Mouse (Mus musculus): ENCODE results near the gene Rprml.

DNA sequence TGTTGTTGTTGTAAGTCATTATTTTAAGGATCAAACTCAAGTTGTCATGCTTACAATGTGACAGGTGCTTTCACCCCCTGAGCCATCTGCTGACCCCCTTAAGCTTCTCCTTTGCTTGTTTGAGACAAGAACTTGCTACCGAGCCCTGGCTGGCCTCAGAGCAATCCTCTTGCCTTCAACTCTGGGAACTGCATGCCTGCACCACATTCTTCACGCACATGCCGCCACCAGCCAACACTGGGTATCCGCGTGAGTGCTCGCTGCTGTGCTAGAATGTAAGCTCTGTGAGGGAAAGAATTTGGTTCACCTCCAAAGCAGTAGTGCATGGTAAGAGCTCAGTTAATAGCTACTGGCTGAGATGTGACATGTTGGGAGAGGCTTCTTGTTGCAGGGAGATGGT is 13.1 kb upstream of the Rprml start:
- no peak for TF ChIP-seq CTCF (IDR thresholded peaks at IDR 0.05; ENCODE audit: low read depth, low read length)
- no peak for TF ChIP-seq GATA2 (IDR thresholded peaks at IDR 0.05; ENCODE audit: borderline replicate concordance, low read depth, low read length)

Data from G1E (cell line).